Mouse (Mus musculus) midbrain, postnatal 0 days (tissue): Measurements from ENCODE around the gene Ank2. TPM values are rescaled to one million over a fixed set of nuclear protein-coding genes. Genes with fewer than 3 reads are reported as not detected.

Experiments used
- ATAC-seq: fragments of 200-750 bp; cut with Nextera tagmentation; 2 replicates; pipeline ENCODE4 v1.8.0; 2017; ENCODE audit warnings: moderate number of reproducible peaks, mild to moderate bottlenecking, moderate TSS enrichment, moderate library complexity; ENCODE audit not compliant: low FRiP score
- DNase-seq: peaks from one replicate; pipeline ENCODE4 v3.0.0-alpha.2; 2015; ENCODE audit warnings: low spot score
- H3K27ac ChIP-seq: fragments of 300-500 bp; sonication (generic); 2 replicates; pipeline ENCODE4 v1.5.1; 2014; ENCODE audit warnings: low read depth, mild to moderate bottlenecking, low read length, mixed read lengths
- H3K27me3 ChIP-seq: fragments of 300-500 bp; sonication (generic); 2 replicates; pipeline ENCODE4 v1.6.1; 2014; ENCODE audit warnings: low read length, control low read depth, mixed read lengths; ENCODE audit not compliant: insufficient read depth
- H3K36me3 ChIP-seq: fragments of 300-500 bp; sonication (generic); 2 replicates; pipeline ENCODE4 v1.6.1; 2014; ENCODE audit warnings: low read length, control low read depth, mixed read lengths; ENCODE audit not compliant: insufficient read depth
- H3K4me1 ChIP-seq: fragments of 300-500 bp; sonication (generic); 2 replicates; pipeline ENCODE4 v1.6.1; 2014; ENCODE audit warnings: mild to moderate bottlenecking, control low read depth, antibody characterized with exemption, low read length, mixed read lengths; ENCODE audit not compliant: insufficient read depth
- H3K4me2 ChIP-seq: fragments of 300-500 bp; sonication (generic); 2 replicates; pipeline ENCODE4 v1.6.1; 2014; ENCODE audit warnings: low read depth, mild to moderate bottlenecking, low read length, mixed read lengths; ENCODE audit not compliant: poor library complexity, severe bottlenecking
- H3K4me3 ChIP-seq: fragments of 300-500 bp; sonication (generic); 2 replicates; pipeline ENCODE4 v1.5.1; 2014; ENCODE audit warnings: low read depth, mild to moderate bottlenecking, low read length, moderate library complexity
- H3K9ac ChIP-seq: fragments of 300-500 bp; sonication (generic); replicated peaks from 2 replicates; pipeline ENCODE4 v1.6.1; 2014; ENCODE audit warnings: mild to moderate bottlenecking, low read length, moderate library complexity, mixed read lengths; ENCODE audit not compliant: poor library complexity, severe bottlenecking
- H3K9me3 ChIP-seq: fragments of 300-500 bp; sonication (generic); 2 replicates; pipeline ENCODE4 v1.6.1; 2016; ENCODE audit warnings: low read length, control low read depth
- CTCF ChIP-seq: IDR thresholded peaks from 2 replicates; pipeline ENCODE4 v1.5.1; 2016; ENCODE audit warnings: antibody characterized with exemption, mild to moderate bottlenecking
- WGBS: fragments of 180-500 bp; shearing (Covaris S2); extraction: QIAGEN DNeasy Blood & Tissue Kit; methylation state at CpG from one replicate; pipeline ENCODE4 v1.1.7; 2014; 5-methylcytosine and 5-hydroxymethylcytosine counted together
- polyA plus RNA-seq: library from polyadenylated mRNA; unstranded; fragments of >200 nt; fragmentation: Nextera tagmentation; extraction: Ambion mirVana; gene quantifications from 2 replicates; pipeline ENCODE4 v1.2.1, GENCODE M21; 2015
- total RNA-seq: library from RNA; depleted of rRNA; stranded (reverse); fragments of >200 nt; gene quantifications from 2 replicates; pipeline ENCODE4 v1.2.3, GENCODE M21; 2014

Gene Ank2
- total and polyA plus RNA-seq, 2 experiments from 2014 or later, result 200 to 623 TPM

GRCm38 (mm10) chr3:127137508-127137907, 361.6 kb downstream of the Ank2 start:
- WGBS, result 67% methylated on average over 5 of the region's 5 CpGs
- no peaks in the 10 kb centered on the region for H3K4me1 ChIP-seq
- H3K27ac ChIP-seq, result no peak overlapping the region
- no peak overlapping the region for H3K4me2 ChIP-seq
- H3K36me3 ChIP-seq, result no peaks in the 10 kb centered on the region
- no peak overlapping the region for H3K9ac ChIP-seq
- no peaks in the 10 kb centered on the region for H3K9me3 ChIP-seq
- ATAC-seq (no peak), DNase-seq (no peak)
- H3K27me3 ChIP-seq, result no peaks in the 10 kb centered on the region
- no peak for TF ChIP-seq CTCF
- no peak overlapping the region for H3K4me3 ChIP-seq

GRCm38 (mm10) chr3:127134062-127134461, 365.1 kb downstream of the Ank2 start:
- Histone ChIP-seq H3K27me3 (no peaks in the 10 kb centered on the region), H3K9ac (no peak overlapping the region), H3K4me3 (no peak overlapping the region), H3K27ac (no peak overlapping the region), H3K36me3 (no peaks in the 10 kb centered on the region), H3K9me3 (no peaks in the 10 kb centered on the region), H3K4me1 (no peaks in the 10 kb centered on the region), H3K4me2 (no peak overlapping the region)
- DNase-seq, result no peak
- no peak for ATAC-seq
- no peak for TF ChIP-seq CTCF
- 44% methylated on average over 2 of the region's 2 CpGs for WGBS

- Histone ChIP-seq H3K27me3 (no peaks in the 10 kb centered on the region), H3K4me1 (no peaks in the 10 kb centered on the region), H3K4me2 (no peak overlapping the region), H3K9me3 (no peaks in the 10 kb centered on the region), H3K4me3 (no peak overlapping the region), H3K27ac (no peak overlapping the region), H3K9ac (no peak overlapping the region), H3K36me3 (no peaks in the 10 kb centered on the region)
- TF ChIP-seq CTCF, result no peak
- DNase-seq, result no peak
- WGBS, result 32% methylated on average over 3 of the region's 3 CpGs
- no peak for ATAC-seq
Observed at GRCm38 (mm10) chr3:127131048-127131447, 368.1 kb downstream of the Ank2 start.

DNA sequence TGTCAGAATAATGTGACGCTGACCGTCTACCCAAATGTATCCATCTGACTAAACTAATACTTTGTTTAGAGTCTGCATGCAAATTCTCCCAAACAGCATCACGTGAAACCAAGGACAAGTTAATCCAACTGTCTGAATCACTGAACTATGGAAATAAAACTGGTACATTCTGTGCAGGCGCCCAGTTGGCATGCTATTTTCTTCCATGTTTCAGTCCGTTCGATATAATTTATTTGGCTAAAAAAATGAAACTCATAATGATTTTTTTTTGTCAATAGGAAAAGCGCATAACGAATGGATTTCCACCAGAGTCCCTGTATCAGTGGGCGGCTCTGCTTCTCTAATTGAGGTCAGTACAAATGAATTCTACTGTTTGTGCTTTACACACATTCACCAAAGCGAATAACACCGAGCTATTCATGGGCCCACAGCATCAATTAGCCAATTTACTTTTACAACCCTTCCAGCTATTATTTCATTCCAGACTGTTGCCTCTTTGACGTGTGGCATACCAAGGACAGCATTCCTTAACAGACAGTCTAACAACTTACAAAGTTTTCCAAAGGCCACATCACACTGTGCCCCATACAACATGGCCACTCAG, 368.9 kb downstream of the Ank2 start:
- H3K9me3 ChIP-seq, result no peaks in the 10 kb centered on the region
- 76% methylated on average over 12 of the region's 12 CpGs for WGBS
- no peaks in the 10 kb centered on the region for H3K4me1 ChIP-seq
- no peak for TF ChIP-seq CTCF
- H3K4me2 ChIP-seq, result no peak overlapping the region
- no peaks in the 10 kb centered on the region for H3K27me3 ChIP-seq
- no peak for ATAC-seq
- H3K9ac ChIP-seq, result no peak overlapping the region
- no peak for DNase-seq
- no peaks in the 10 kb centered on the region for H3K36me3 ChIP-seq
- no peak overlapping the region for H3K27ac ChIP-seq
- H3K4me3 ChIP-seq, result no peak overlapping the region

GRCm38 (mm10) chr3:127129750-127130149, 369.4 kb downstream of the Ank2 start:
- H3K4me2 ChIP-seq, result no peak overlapping the region
- no peaks in the 10 kb centered on the region for H3K4me1 ChIP-seq
- no peak for TF ChIP-seq CTCF
- DNase-seq, result no peak
- WGBS, result 64% methylated on average over 1 of the region's 1 CpGs
- H3K27ac ChIP-seq, result no peak overlapping the region
- no peak for ATAC-seq
- H3K4me3 ChIP-seq, result no peak overlapping the region
- H3K9me3 ChIP-seq, result no peaks in the 10 kb centered on the region
- H3K9ac ChIP-seq, result no peak overlapping the region
- H3K36me3 ChIP-seq, result no peaks in the 10 kb centered on the region
- no peaks in the 10 kb centered on the region for H3K27me3 ChIP-seq

DNA sequence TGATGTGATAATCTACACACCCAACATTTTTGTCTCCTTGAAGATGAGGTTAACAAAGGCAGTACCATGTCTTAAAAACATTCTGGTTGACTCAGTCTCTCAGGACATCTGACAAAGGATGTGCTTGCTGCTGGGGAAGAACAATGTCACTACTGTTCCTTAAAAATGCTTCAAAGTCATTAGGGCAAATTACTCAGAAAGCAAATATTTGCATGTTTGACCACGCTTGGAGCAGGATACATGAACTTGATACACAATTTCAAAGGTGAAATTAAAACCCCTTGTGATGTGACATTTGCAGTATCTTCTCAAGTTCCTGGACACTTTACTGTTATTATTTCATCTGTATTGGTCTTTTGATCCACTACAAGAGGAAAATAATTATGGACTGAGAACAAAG, 371.5 kb downstream of the Ank2 start:
- DNase-seq (no peak), ATAC-seq (no peak)
- no peak for TF ChIP-seq CTCF
- no peak overlapping the region for H3K9ac ChIP-seq
- no peak overlapping the region for H3K4me2 ChIP-seq
- H3K4me3 ChIP-seq, result no peak overlapping the region
- H3K4me1 ChIP-seq, result 0 out of 2 replicates have a peak, but pooled peaks cover 5% of the 10 kb centered on the region
- WGBS, result 73% methylated on average over 1 of the region's 1 CpGs
- no peaks in the 10 kb centered on the region for H3K9me3 ChIP-seq
- no peak overlapping the region for H3K27ac ChIP-seq
- no peaks in the 10 kb centered on the region for H3K36me3 ChIP-seq
- H3K27me3 ChIP-seq, result no peaks in the 10 kb centered on the region
